8 mouse cellular contexts compared by ENCODE assay signal in genomic region chr11:96867149-96867548, GRCm38 (mm10). TPM values are rescaled to one million over a fixed set of nuclear protein-coding genes. Genes with fewer than 3 reads are reported as not detected.
DNase-seq lines count a peak whose midpoint lies in the region; ATAC-seq lines count a peak whose summit lies in the region.

No protein-coding gene starts in this region.

- H3K4me1 ChIP-seq in limb, embryonic 11.5 days (ENCODE audit: control insufficient read depth, insufficient read depth, low read length) = no peaks in the 10 kb centered on the region
- H3K4me1 ChIP-seq in neural tube, embryonic 13.5 days (replicated peaks) = peaks cover 35% of the 10 kb centered on the region

- no peak overlapping the region for H3K4me3 ChIP-seq in limb, embryonic 11.5 days (ENCODE audit: low read depth, low read length)
- H3K4me3 ChIP-seq in neural tube, embryonic 13.5 days = no peak overlapping the region

- no peak overlapping the region for H3K4me2 ChIP-seq in limb, embryonic 11.5 days (ENCODE audit: low read depth, severe bottlenecking)
- H3K4me2 ChIP-seq in neural tube, embryonic 13.5 days = no peak overlapping the region

- ATAC-seq in limb, embryonic 11.5 days (ENCODE audit: insufficient number of reproducible peaks, low FRiP score, low TSS enrichment, low read depth) = peak; percentile 64; the same call in 1 of the 2 replicates
- peak; percentile 43; the same call in 1 of the 2 replicates for ATAC-seq in neural tube, embryonic 13.5 days (ENCODE audit: low read depth)

- no peak overlapping the region for H3K9ac ChIP-seq in limb, embryonic 11.5 days (ENCODE audit: low read length)
- no peak overlapping the region for H3K9ac ChIP-seq in neural tube, embryonic 13.5 days

- H3K9me3 ChIP-seq in limb, embryonic 11.5 days (ENCODE audit: control insufficient read depth, low read length) = no peaks in the 10 kb centered on the region
- no peaks in the 10 kb centered on the region for H3K9me3 ChIP-seq in neural tube, embryonic 13.5 days

- no peaks in the 10 kb centered on the region for H3K36me3 ChIP-seq in limb, embryonic 11.5 days (ENCODE audit: control insufficient read depth, insufficient read depth, low read length)
- H3K36me3 ChIP-seq in neural tube, embryonic 13.5 days = no peaks in the 10 kb centered on the region

- DNase-seq in 416B (ENCODE audit: low read depth) = peak; percentile 80
- peak; percentile 26 for DNase-seq in MEL-GATA-1-ER (ENCODE audit: extremely low read depth, low read depth)
- peak; percentile 58 for DNase-seq in cerebellum, adult 9-11 months
- DNase-seq in frontal cortex, postnatal 14 days (ENCODE audit: low spot score in 2 of 2) = peak; percentile 45 to 60
- DNase-seq in kidney, adult 18-20 months = peak; percentile 75
- DNase-seq in limb, embryonic 11.5 days (ENCODE audit: low spot score) = peak; percentile 86
- DNase-seq in thymus, postnatal 14 days = peak; percentile 65

- no peak overlapping the region for H3K27ac ChIP-seq in limb, embryonic 11.5 days (replicated peaks; ENCODE audit: low read depth, low read length)
- H3K27ac ChIP-seq in neural tube, embryonic 13.5 days (replicated peaks) = no peak overlapping the region

- WGBS in limb, embryonic 11.5 days = 15% methylated on average over 5 of the region's 5 CpGs
- WGBS in neural tube, embryonic 13.5 days = 10% methylated on average over 5 of the region's 5 CpGs

- no peaks in the 10 kb centered on the region for H3K27me3 ChIP-seq in limb, embryonic 11.5 days (ENCODE audit: control insufficient read depth, insufficient read depth, low read length)
- no peaks in the 10 kb centered on the region for H3K27me3 ChIP-seq in neural tube, embryonic 13.5 days

RNA-seq across cellular contexts. Expression of gene Copz2, which starts 17.5 kb away (rescaled TPM):
- polyA plus RNA-seq in limb, embryonic 11.5 days (2014; fragmentation: Nextera tagmentation; extraction: Ambion mirVana) = 53.8 and 56.8 TPM in 2 replicates
- polyA plus RNA-seq in neural tube, embryonic 13.5 days (2015; fragmentation: Nextera tagmentation; extraction: Ambion mirVana) = 36.6 and 43.2 TPM in 2 replicates

RNA-seq across cellular contexts. Expression of gene Nfe2l1, which starts 37.4 kb away (rescaled TPM):
- 30.1 and 33.7 TPM in 2 replicates for polyA plus RNA-seq in limb, embryonic 11.5 days (2014; fragmentation: Nextera tagmentation; extraction: Ambion mirVana)
- polyA plus RNA-seq in neural tube, embryonic 13.5 days (2015; fragmentation: Nextera tagmentation; extraction: Ambion mirVana) = 66.2 and 66.5 TPM in 2 replicates

RNA-seq across cellular contexts. Expression of gene Cdk5rap3, which starts 49.1 kb away (rescaled TPM):
- polyA plus RNA-seq in limb, embryonic 11.5 days (2014; fragmentation: Nextera tagmentation; extraction: Ambion mirVana) = 72.5 and 77.0 TPM in 2 replicates
- 79.2 and 92.0 TPM in 2 replicates for polyA plus RNA-seq in neural tube, embryonic 13.5 days (2015; fragmentation: Nextera tagmentation; extraction: Ambion mirVana)

Comparison
In these comparisons a context has a peak if more than half of its experiments do, and no peak if none do; other contexts are left out.
1. DNase-seq: peak in every context shown above with its lines; median percentile 86 in limb, embryonic 11.5 days; 80 in 416B; 75 in kidney, adult 18-20 months; 65 in thymus, postnatal 14 days; 58 in cerebellum, adult 9-11 months; 52 in frontal cortex, postnatal 14 days; 26 in MEL-GATA-1-ER.